Mouse (Mus musculus): Measurements from ENCODE around the gene Sirpb1b.
"Not testable (repeated sequence)": the region's sequence is repeated elsewhere in the genome, so short reads cannot be mapped to it uniquely, and the experiment has no call there.

The Sirpb1b gene

GRCm38 (mm10) chr3:15574887-15575286, at the start of gene Sirpb1b:
Gene Sirpb1b, minus strand, starts transcription at chr3:15575065.
- not testable (repeated sequence) for DNase-seq (ENCODE audit: low spot score in 2 of 2)

GRCm38 (mm10) chr3:15590377-15591117, 15.7 kb upstream of the Sirpb1b start:
- DNase-seq (ENCODE audit: low spot score in 2 of 2), result not testable (repeated sequence)

- not testable (repeated sequence) for DNase-seq (ENCODE audit: low spot score in 2 of 2)
Measured at GRCm38 (mm10) chr3:15586665-15587064, 11.8 kb upstream of the Sirpb1b start.

- no peak for DNase-seq (ENCODE audit: low spot score in 2 of 2)
Measured at GRCm38 (mm10) chr3:15583452-15583851, 8.6 kb upstream of the Sirpb1b start.

GRCm38 (mm10) chr3:15582948-15583347, 8.1 kb upstream of the Sirpb1b start:
- not testable (repeated sequence) for DNase-seq (ENCODE audit: low spot score in 2 of 2)

GRCm38 (mm10) chr3:15576466-15576865, 1.6 kb upstream of the Sirpb1b start:
- not testable (repeated sequence) for DNase-seq (ENCODE audit: low spot score in 2 of 2)

GRCm38 (mm10) chr3:15528589-15528988, 46.3 kb downstream of the Sirpb1b start:
- DNase-seq (ENCODE audit: low spot score in 2 of 2), result no peak

GRCm38 (mm10) chr3:15513608-15514007, 61.3 kb downstream of the Sirpb1b start:
- DNase-seq (ENCODE audit: low spot score in 2 of 2), result not testable (repeated sequence)

- not testable (repeated sequence) for DNase-seq (ENCODE audit: low spot score in 2 of 2)
Measured at GRCm38 (mm10) chr3:15507792-15508321, 67.0 kb downstream of the Sirpb1b start.

- DNase-seq (ENCODE audit: low spot score in 2 of 2), result not testable (repeated sequence)
Measured at GRCm38 (mm10) chr3:15474831-15475230, 100.0 kb downstream of the Sirpb1b start.

GRCm38 (mm10) chr3:15470158-15470557, 104.7 kb downstream of the Sirpb1b start:
- DNase-seq (ENCODE audit: low spot score in 2 of 2), result not testable (repeated sequence)

Data from frontal cortex, postnatal 14 days (tissue).